Mouse (Mus musculus) embryonic fibroblast, embryonic 13.5 days (primary cell): ENCODE results near the gene B3galt1. TPM values are rescaled to one million over a fixed set of nuclear protein-coding genes. Genes with fewer than 3 reads are reported as not detected.

Experiments
- H3K27ac ChIP-seq: 2 replicates; pipeline ENCODE4 v1.5.1; 2012; ENCODE audit warnings: low read length, control low read depth, inconsistent platforms; ENCODE audit not compliant: insufficient read depth
- H3K4me1 ChIP-seq: 2 replicates; pipeline ENCODE4 v1.6.1; 2011; ENCODE audit warnings: low read length; ENCODE audit not compliant: control insufficient read depth, insufficient read depth
- H3K4me3 ChIP-seq: 2 replicates; pipeline ENCODE4 v1.5.1; 2011; ENCODE audit warnings: mild to moderate bottlenecking, control low read depth, low read length; ENCODE audit not compliant: insufficient read depth
- CTCF ChIP-seq: IDR thresholded peaks from 2 replicates; pipeline ENCODE4 v1.5.1; 2011; ENCODE audit warnings: mild to moderate bottlenecking, control low read depth, low read length, moderate library complexity, borderline replicate concordance; ENCODE audit not compliant: insufficient read depth
- POLR2A ChIP-seq: IDR thresholded peaks from 2 replicates; pipeline ENCODE4 v1.6.1; 2011; ENCODE audit warnings: low read depth, mild to moderate bottlenecking, control low read depth, low read length, moderate library complexity
- polyA plus RNA-seq: library from polyadenylated mRNA; stranded (reverse); fragments of >200 nt; gene quantifications from 2 replicates; pipeline ENCODE4 v1.2.4, GENCODE M21; 2011; ENCODE audit warnings: low read depth; ENCODE audit not compliant: missing spikeins, insufficient read length

Gene B3galt1
- polyA plus RNA-seq, 1 experiment = 3.7 TPM

- H3K27ac ChIP-seq = no peak overlapping the region
- H3K4me3 ChIP-seq = no peak overlapping the region
- TF ChIP-seq CTCF = no peak
- no peak for TF ChIP-seq POLR2A
- H3K4me1 ChIP-seq = peaks cover 4% of the 10 kb centered on the region; the same call in 1 of the 2 replicates
These were observed 106.0 kb downstream of the B3galt1 start for GRCm38 (mm10) chr2:67671721-67672120.

GRCm38 (mm10) chr2:67677697-67678096 lies 112.0 kb downstream of the B3galt1 start:
- peaks cover 3% of the 10 kb centered on the region; the same call in 1 of the 2 replicates for H3K4me1 ChIP-seq
- no peak overlapping the region for H3K4me3 ChIP-seq
- TF ChIP-seq POLR2A (no peak), CTCF (no peak)
- H3K27ac ChIP-seq = no peak overlapping the region

DNA sequence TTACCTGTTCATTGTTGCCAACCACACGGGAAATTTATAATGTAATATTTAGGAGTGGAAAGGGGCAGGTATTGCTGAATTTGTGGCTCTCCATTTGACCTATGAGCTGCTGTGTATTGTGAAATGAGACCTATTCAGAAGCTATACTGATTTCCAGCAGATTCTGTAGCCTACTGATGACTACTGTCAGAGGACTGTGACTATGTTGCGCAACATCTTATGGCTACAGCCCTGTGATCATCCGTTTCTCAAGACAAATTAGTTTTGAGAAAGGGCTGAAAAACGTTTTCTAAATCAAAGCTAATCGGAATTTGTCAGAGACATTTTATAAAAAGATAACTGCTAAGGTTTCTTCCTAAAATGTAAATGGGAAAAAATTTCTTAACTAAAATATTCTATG lies 158.6 kb downstream of the B3galt1 start:
- Histone ChIP-seq H3K4me1 (no peaks in the 10 kb centered on the region), H3K27ac (no peak overlapping the region), H3K4me3 (no peak overlapping the region)
- TF ChIP-seq POLR2A = no peak
- no peak for TF ChIP-seq CTCF

DNA sequence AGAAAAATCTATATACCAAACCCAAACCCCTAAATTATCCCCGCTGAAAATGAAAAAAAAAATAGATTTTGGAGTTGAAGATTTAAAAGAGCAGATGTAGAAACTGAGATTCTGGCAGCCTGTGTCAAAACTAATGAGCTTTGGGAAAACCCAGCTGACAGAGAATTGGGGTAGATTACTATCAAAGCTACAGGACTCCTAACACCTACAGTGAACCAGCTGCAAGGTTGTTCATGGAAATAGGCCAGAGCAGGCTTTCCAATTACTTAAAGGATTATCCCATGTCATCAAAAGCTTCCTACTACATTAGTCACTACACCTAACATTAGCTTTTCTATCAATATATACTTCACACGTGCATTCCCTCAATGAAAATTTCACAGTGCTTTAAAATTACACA lies 165.1 kb downstream of the B3galt1 start:
- Histone ChIP-seq H3K27ac (no peak overlapping the region), H3K4me3 (no peak overlapping the region), H3K4me1 (no peaks in the 10 kb centered on the region)
- no peak for TF ChIP-seq CTCF
- no peak for TF ChIP-seq POLR2A

GRCm38 (mm10) chr2:67751585-67751984 lies 185.9 kb downstream of the B3galt1 start:
- Histone ChIP-seq H3K4me1 (no peaks in the 10 kb centered on the region), H3K27ac (no peak overlapping the region), H3K4me3 (no peak overlapping the region)
- no peak for TF ChIP-seq POLR2A
- no peak for TF ChIP-seq CTCF

DNA sequence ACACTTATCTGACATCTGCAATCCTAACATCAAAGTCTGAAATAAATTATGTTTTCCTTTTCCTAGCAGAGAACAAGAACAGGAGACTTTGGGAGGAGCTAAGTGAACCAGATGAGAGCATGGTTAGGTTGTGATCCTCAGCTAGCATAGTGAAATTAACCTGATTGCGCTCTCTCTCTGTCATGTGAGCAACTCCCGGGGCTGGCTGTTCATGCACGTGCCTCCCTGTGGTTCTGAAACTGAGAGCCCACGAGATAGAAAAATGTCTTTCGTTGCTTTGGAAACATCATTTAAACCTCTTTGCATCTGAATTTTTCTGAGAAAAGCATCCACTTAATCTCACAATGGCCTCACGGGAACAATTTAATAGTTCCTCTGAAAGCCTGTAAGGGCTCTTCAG lies 190.8 kb downstream of the B3galt1 start:
- TF ChIP-seq POLR2A (no peak), CTCF (no peak)
- no peak overlapping the region for H3K4me3 ChIP-seq
- H3K27ac ChIP-seq = no peak overlapping the region
- H3K4me1 ChIP-seq = no peaks in the 10 kb centered on the region

- H3K27ac ChIP-seq = no peak overlapping the region
- H3K4me1 ChIP-seq = no peaks in the 10 kb centered on the region
- no peak overlapping the region for H3K4me3 ChIP-seq
- TF ChIP-seq CTCF = no peak
- no peak for TF ChIP-seq POLR2A
These were observed 221.9 kb downstream of the B3galt1 start for GRCm38 (mm10) chr2:67787536-67787935.

DNA sequence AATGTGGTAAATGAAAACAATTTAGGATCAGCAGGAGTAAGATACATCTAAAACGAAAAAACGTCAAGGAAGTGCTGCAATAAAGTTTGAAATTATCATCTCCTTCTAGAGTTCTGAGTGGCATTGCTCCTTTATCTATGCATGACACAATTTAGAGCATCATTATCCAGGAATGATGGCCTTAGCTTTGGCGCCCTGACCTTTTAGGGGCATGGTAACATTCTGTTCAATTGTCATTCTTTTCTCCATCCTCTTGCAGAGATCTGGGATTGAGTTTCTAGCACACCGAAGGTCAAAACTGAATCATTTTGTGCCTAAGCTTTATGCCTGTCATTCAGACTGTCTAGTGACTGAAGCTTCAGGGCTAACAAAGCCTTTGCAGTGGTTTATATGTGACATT lies 231.9 kb downstream of the B3galt1 start:
- TF ChIP-seq CTCF (no peak), POLR2A (no peak)
- Histone ChIP-seq H3K4me1 (no peaks in the 10 kb centered on the region), H3K27ac (no peak overlapping the region), H3K4me3 (no peak overlapping the region)

DNA sequence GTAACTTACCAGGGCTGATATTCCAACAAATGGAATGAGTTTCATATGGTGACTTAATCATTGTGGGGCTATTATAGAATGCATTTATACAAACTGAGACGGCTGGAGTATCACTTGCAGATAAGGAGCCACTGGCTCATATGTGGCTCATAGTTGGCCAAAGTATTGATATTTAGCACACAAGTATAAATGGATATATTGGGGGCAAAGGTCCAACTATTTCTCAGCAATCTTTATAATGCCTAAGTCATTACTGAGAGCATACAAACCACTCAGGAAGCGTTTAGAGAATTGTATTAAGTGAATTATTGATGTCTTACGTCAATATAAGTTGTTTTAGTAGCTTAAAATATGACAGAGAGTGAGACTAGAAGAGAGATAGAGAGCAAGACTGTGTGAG lies 234.3 kb downstream of the B3galt1 start:
- Histone ChIP-seq H3K4me3 (no peak overlapping the region), H3K27ac (no peak overlapping the region), H3K4me1 (no peaks in the 10 kb centered on the region)
- no peak for TF ChIP-seq POLR2A
- no peak for TF ChIP-seq CTCF

GRCm38 (mm10) chr2:67816149-67816548 lies 250.5 kb downstream of the B3galt1 start:
- Histone ChIP-seq H3K4me1 (no peaks in the 10 kb centered on the region), H3K27ac (no peak overlapping the region), H3K4me3 (no peak overlapping the region)
- no peak for TF ChIP-seq POLR2A
- no peak for TF ChIP-seq CTCF

DNA sequence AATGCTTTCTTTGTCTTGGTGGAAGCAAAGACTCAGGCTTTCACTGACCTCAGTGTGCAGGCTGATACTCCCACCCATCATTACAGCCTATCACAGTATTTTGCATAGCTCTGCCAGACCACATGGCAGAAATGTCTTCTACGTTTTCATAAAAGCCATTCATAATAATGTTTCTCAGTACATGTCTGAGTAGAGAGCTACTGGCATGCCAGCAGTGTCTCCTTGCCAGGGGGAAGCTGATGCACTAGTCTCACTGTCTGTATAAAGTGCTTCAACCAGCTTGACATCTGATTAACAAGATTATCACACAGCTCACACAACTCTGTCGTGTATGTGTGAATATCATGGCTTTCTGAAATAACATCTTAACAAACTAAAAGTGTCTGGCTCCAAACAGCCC lies 252.3 kb downstream of the B3galt1 start:
- TF ChIP-seq CTCF (no peak), POLR2A (no peak)
- H3K27ac ChIP-seq = no peak overlapping the region
- H3K4me1 ChIP-seq = no peaks in the 10 kb centered on the region
- H3K4me3 ChIP-seq = no peak overlapping the region

DNA sequence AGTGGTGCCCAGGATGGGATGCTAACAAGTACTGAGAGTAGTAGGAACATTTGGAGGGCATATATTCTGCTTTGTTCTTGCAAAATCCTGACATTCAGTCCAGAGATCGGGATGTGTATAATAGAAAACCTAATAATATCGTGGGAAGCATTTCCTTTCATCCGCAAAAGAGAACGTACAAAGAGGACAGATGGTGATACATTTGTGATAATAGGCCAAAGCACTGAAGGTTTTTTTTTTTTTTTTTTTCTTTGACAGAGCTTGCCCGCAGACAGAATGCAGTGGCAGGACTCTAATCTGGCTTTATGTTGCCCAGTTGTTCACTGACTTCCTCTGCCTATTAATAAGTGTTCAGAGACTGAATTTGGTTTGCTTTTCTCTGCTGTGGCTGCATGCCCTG lies 256.7 kb downstream of the B3galt1 start:
- TF ChIP-seq CTCF (no peak), POLR2A (no peak)
- no peak overlapping the region for H3K4me3 ChIP-seq
- H3K27ac ChIP-seq = no peak overlapping the region
- H3K4me1 ChIP-seq = no peaks in the 10 kb centered on the region
